Mouse (Mus musculus) lung, embryonic 15.5 days (tissue): ENCODE results near the gene Oas1g. TPM values are rescaled to one million over a fixed set of nuclear protein-coding genes. Genes with fewer than 3 reads are reported as not detected.
"Not testable (repeated sequence)": the region's sequence is repeated elsewhere in the genome, so short reads cannot be mapped to it uniquely, and the experiment has no call there.

ENCODE experiments used
- ATAC-seq: fragments of 200-750 bp; cut with Nextera tagmentation; 2 replicates; pipeline ENCODE4 v1.8.0; 2017; ENCODE audit warnings: moderate number of reproducible peaks, borderline replicate concordance; ENCODE audit not compliant: low FRiP score, low TSS enrichment; ENCODE audit errors: extremely low read depth
- H3K27ac ChIP-seq: fragments of 300-500 bp; sonication (generic); 2 replicates; pipeline ENCODE4 v1.5.1; 2015; ENCODE audit warnings: moderate library complexity, mild to moderate bottlenecking, inconsistent platforms
- H3K27me3 ChIP-seq: fragments of 300-500 bp; sonication (generic); 2 replicates; pipeline ENCODE4 v1.6.1; 2015; ENCODE audit warnings: inconsistent platforms
- H3K36me3 ChIP-seq: fragments of 300-500 bp; sonication (generic); 2 replicates; pipeline ENCODE4 v1.6.1; 2015; ENCODE audit warnings: inconsistent platforms
- H3K4me1 ChIP-seq: fragments of 300-500 bp; sonication (generic); 2 replicates; pipeline ENCODE4 v1.6.1; 2015; ENCODE audit warnings: inconsistent platforms
- H3K4me2 ChIP-seq: fragments of 300-500 bp; sonication (generic); 2 replicates; pipeline ENCODE4 v1.6.1; 2015; ENCODE audit warnings: inconsistent platforms, mild to moderate bottlenecking, moderate library complexity
- H3K4me3 ChIP-seq: fragments of 300-500 bp; sonication (generic); 2 replicates; pipeline ENCODE4 v1.5.1; 2015; ENCODE audit warnings: mild to moderate bottlenecking, inconsistent platforms
- H3K9ac ChIP-seq: fragments of 300-500 bp; sonication (generic); 2 replicates; pipeline ENCODE4 v1.6.1; 2015; ENCODE audit warnings: inconsistent platforms
- H3K9me3 ChIP-seq: fragments of 300-500 bp; sonication (generic); 2 replicates; pipeline ENCODE4 v1.6.1; 2016; ENCODE audit warnings: inconsistent platforms
- WGBS: fragments of 180-500 bp; shearing (Covaris S2); methylation state at CpG from one replicate; pipeline ENCODE4 v1.1.7; 2015; 5-methylcytosine and 5-hydroxymethylcytosine counted together
- polyA plus RNA-seq: library from polyadenylated mRNA; unstranded; fragments of >200 nt; fragmentation: Nextera tagmentation; extraction: Ambion mirVana; gene quantifications from 2 replicates; pipeline ENCODE4 v1.2.1, GENCODE M21; 2015

Gene Oas1g
- polyA plus RNA-seq, 1 experiment from 2014 or later: 0.66 TPM

GRCm38 (mm10) chr5:120887831-120888230 is 418 bp upstream of the Oas1g start:
- WGBS: 46% methylated on average over 6 of the region's 6 CpGs
- H3K4me2 ChIP-seq: no peak overlapping the region

GRCm38 (mm10) chr5:120881681-120882080 is 5.7 kb downstream of the Oas1g start:
- not testable (repeated sequence) for H3K27ac ChIP-seq, H3K4me3 ChIP-seq, H3K27me3 ChIP-seq, ATAC-seq, H3K4me1 ChIP-seq, H3K4me2 ChIP-seq, H3K36me3 ChIP-seq, H3K9me3 ChIP-seq, H3K9ac ChIP-seq
- 87% methylated on average over 6 of the region's 6 CpGs for WGBS

More at GRCm38 (mm10) chr5:120887831-120888230, 418 bp upstream of the Oas1g start:
- no peaks in the 10 kb centered on the region for H3K36me3 ChIP-seq
- no peaks in the 10 kb centered on the region for H3K27me3 ChIP-seq
- no peaks in the 10 kb centered on the region for H3K9me3 ChIP-seq
- ATAC-seq: no peak
- no peak overlapping the region for H3K4me3 ChIP-seq
- H3K9ac ChIP-seq: no peak overlapping the region
- H3K4me1 ChIP-seq: no peaks in the 10 kb centered on the region
- no peak overlapping the region for H3K27ac ChIP-seq

- not testable (repeated sequence) for H3K4me2 ChIP-seq, H3K4me3 ChIP-seq, H3K27me3 ChIP-seq, H3K36me3 ChIP-seq, H3K27ac ChIP-seq, H3K4me1 ChIP-seq, ATAC-seq, H3K9ac ChIP-seq, H3K9me3 ChIP-seq
- WGBS: 44% methylated on average over 2 of the region's 2 CpGs
Observed at GRCm38 (mm10) chr5:120878803-120879202, 8.6 kb downstream of the Oas1g start.

- H3K4me1 ChIP-seq, H3K4me2 ChIP-seq: not testable (repeated sequence)
Observed at GRCm38 (mm10) chr5:120877407-120877806, 10.0 kb downstream of the Oas1g start.

GRCm38 (mm10) chr5:120876839-120877238 is 10.6 kb downstream of the Oas1g start:
- 50% methylated on average over 2 of the region's 3 CpGs for WGBS
- H3K27me3 ChIP-seq, H3K36me3 ChIP-seq, H3K4me2 ChIP-seq, H3K4me1 ChIP-seq, H3K9ac ChIP-seq, ATAC-seq, H3K27ac ChIP-seq, H3K4me3 ChIP-seq, H3K9me3 ChIP-seq: not testable (repeated sequence)

More at GRCm38 (mm10) chr5:120877407-120877806, 10.0 kb downstream of the Oas1g start:
- H3K4me3 ChIP-seq, H3K9ac ChIP-seq, H3K27me3 ChIP-seq, H3K9me3 ChIP-seq, H3K27ac ChIP-seq, H3K36me3 ChIP-seq, ATAC-seq: not testable (repeated sequence)
- 73% methylated on average over 2 of the region's 2 CpGs for WGBS

GRCm38 (mm10) chr5:120871469-120871868 is 15.9 kb downstream of the Oas1g start:
- no peak overlapping the region for H3K27ac ChIP-seq
- H3K4me3 ChIP-seq: no peak overlapping the region
- no peak overlapping the region for H3K9ac ChIP-seq
- 43% methylated on average over 2 of the region's 2 CpGs for WGBS
- no peaks in the 10 kb centered on the region for H3K27me3 ChIP-seq
- no peaks in the 10 kb centered on the region for H3K4me1 ChIP-seq
- no peaks in the 10 kb centered on the region for H3K9me3 ChIP-seq
- H3K4me2 ChIP-seq: no peak overlapping the region
- ATAC-seq: no peak
- no peaks in the 10 kb centered on the region for H3K36me3 ChIP-seq

GRCm38 (mm10) chr5:120870782-120871181 is 16.6 kb downstream of the Oas1g start:
- Histone ChIP-seq H3K4me1 (no peaks in the 10 kb centered on the region), H3K4me3 (no peak overlapping the region), H3K27me3 (no peaks in the 10 kb centered on the region), H3K9me3 (no peaks in the 10 kb centered on the region), H3K36me3 (no peaks in the 10 kb centered on the region), H3K9ac (no peak overlapping the region), H3K27ac (no peak overlapping the region), H3K4me2 (no peak overlapping the region)
- 61% methylated on average over 7 of the region's 7 CpGs for WGBS
- ATAC-seq: no peak

- H3K4me2 ChIP-seq: no peak overlapping the region
- no peak for ATAC-seq
- no peak overlapping the region for H3K27ac ChIP-seq
- H3K27me3 ChIP-seq: no peaks in the 10 kb centered on the region
- H3K9ac ChIP-seq: no peak overlapping the region
- H3K4me1 ChIP-seq: no peaks in the 10 kb centered on the region
- H3K4me3 ChIP-seq: no peak overlapping the region
- no peaks in the 10 kb centered on the region for H3K36me3 ChIP-seq
- H3K9me3 ChIP-seq: no peaks in the 10 kb centered on the region
- 51% methylated on average over 3 of the region's 3 CpGs for WGBS
Observed at GRCm38 (mm10) chr5:120870081-120870480, 17.3 kb downstream of the Oas1g start.

- H3K4me1 ChIP-seq: no peaks in the 10 kb centered on the region
- ATAC-seq: no peak
- H3K9ac ChIP-seq: no peak overlapping the region
- H3K36me3 ChIP-seq: no peaks in the 10 kb centered on the region
- H3K4me2 ChIP-seq: no peak overlapping the region
- no peaks in the 10 kb centered on the region for H3K27me3 ChIP-seq
- 73% methylated on average over 7 of the region's 7 CpGs for WGBS
- H3K4me3 ChIP-seq: no peak overlapping the region
- H3K27ac ChIP-seq: no peak overlapping the region
- no peaks in the 10 kb centered on the region for H3K9me3 ChIP-seq
Observed at GRCm38 (mm10) chr5:120869436-120870015, 17.9 kb downstream of the Oas1g start.

- WGBS: 60% methylated on average over 3 of the region's 3 CpGs
- Histone ChIP-seq H3K36me3 (no peaks in the 10 kb centered on the region), H3K4me1 (no peaks in the 10 kb centered on the region), H3K4me3 (no peak overlapping the region), H3K27me3 (no peaks in the 10 kb centered on the region), H3K27ac (no peak overlapping the region), H3K9ac (no peak overlapping the region), H3K9me3 (no peaks in the 10 kb centered on the region), H3K4me2 (no peak overlapping the region)
- no peak for ATAC-seq
Observed at GRCm38 (mm10) chr5:120865336-120865860, 22.0 kb downstream of the Oas1g start.

GRCm38 (mm10) chr5:120861121-120861520 is 26.3 kb downstream of the Oas1g start, which contains the start of gene Oas1h:
Gene Oas1h (plus strand): TSS chr5:120861421.
- H3K4me2 ChIP-seq: no peak within 1 kb of the TSS
- no peak within 1 kb of the TSS for H3K9ac ChIP-seq
- no peak within 1 kb of the TSS for H3K4me3 ChIP-seq
- H3K27ac ChIP-seq: no peak within 1 kb of the TSS
- H3K9me3 ChIP-seq: no peaks in the 10 kb centered on the region
- ATAC-seq: no peak
- H3K27me3 ChIP-seq: no peaks in the 10 kb centered on the region
- H3K4me1 ChIP-seq: no peaks in the 10 kb centered on the region
- 48% methylated on average over 4 of the region's 4 CpGs for WGBS
- no peaks in the 10 kb centered on the region for H3K36me3 ChIP-seq

GRCm38 (mm10) chr5:120859241-120859640 is 28.2 kb downstream of the Oas1g start:
- WGBS: 71% methylated on average over 2 of the region's 2 CpGs
- Histone ChIP-seq H3K4me2 (no peak overlapping the region), H3K36me3 (no peaks in the 10 kb centered on the region), H3K4me3 (no peak overlapping the region), H3K9me3 (peaks cover 2% of the 10 kb centered on the region; the same call in 1 of the 2 replicates), H3K9ac (no peak overlapping the region), H3K27ac (no peak overlapping the region), H3K27me3 (no peaks in the 10 kb centered on the region), H3K4me1 (no peaks in the 10 kb centered on the region)
- no peak for ATAC-seq
